Mouse (Mus musculus): Measurements from ENCODE around the gene Trpc4ap.

Trpc4ap gene

DNA sequence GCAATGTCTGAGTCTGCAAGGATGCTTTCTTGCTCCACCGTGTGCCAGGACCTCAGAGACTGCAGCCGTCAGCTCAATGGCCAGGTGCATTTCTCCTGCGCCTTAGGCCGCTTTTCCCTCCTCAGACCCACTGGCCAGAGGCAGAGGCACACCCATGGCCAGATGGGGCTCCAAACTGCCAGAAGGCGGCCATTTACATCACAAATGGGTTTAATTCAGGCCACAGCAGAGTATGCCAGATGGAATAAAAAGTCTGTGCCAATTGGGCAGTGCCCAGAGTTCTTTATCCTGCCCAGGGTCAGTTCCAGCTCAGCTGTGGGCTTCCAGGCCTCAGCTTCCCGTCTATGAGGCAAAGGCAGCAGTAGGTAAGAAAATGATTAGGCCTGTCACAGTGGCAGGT is 51.5 kb downstream of the Trpc4ap start:
- no peak for DNase-seq (ENCODE audit: low spot score)

DNA sequence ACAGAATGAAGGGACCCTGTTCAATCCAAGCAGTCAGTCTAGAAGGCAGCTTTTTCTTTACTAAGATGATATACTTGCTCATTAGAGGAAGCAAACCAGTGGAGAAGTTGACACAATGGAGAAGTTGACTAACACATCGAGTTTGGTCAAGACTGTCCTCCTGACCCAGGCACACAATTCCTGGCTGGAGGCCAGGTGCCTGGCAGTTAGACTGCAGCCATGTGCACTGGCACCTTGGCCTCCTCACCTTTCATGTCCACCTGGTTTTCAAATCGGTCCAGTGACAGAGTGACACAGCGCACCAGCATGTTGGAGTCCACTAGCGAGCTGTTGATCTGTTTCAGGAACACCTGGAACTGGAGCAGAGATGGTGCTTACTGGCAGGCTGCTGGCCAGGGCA is 54.8 kb downstream of the Trpc4ap start:
- DNase-seq (ENCODE audit: low spot score), result no peak

DNA sequence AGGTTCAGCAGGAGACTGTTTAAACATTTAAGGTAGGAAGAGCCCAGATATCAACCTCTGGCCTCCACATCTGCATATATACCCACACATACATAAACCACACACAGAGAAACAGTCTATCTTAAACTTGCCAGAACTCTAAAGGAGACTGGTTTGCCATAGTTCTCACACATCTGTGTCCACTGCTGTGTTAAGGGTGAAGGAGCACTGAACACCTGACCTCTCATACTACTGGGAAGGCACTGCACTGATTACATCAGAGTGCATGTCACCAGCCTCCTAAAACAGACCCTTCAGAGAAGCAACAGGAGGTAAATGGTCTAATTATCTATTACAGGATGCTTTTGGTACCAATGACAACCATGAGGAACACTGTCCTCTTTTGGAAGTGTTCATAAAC is 55.3 kb downstream of the Trpc4ap start:
- DNase-seq (ENCODE audit: low spot score), result no peak

DNA sequence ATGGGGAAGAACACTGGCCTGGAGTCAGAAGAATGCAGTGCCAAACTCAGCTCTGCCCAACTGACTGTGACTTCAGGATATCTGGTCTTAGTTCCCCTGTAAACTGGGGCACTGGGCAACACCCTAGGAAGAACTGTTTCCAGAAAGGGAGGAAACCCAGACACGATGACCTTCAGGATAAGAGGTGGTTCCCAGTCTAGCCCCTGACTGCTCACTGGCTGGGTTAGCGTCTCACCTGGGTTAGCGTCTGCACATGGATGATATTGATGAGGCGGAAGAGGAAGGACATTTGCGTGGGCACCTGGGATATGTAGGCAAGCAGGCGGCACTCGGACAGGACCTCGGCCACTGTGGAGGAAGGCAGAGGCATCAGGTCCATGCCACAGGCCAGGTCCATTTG is 56.2 kb downstream of the Trpc4ap start:
- DNase-seq (ENCODE audit: low spot score), result no peak

DNA sequence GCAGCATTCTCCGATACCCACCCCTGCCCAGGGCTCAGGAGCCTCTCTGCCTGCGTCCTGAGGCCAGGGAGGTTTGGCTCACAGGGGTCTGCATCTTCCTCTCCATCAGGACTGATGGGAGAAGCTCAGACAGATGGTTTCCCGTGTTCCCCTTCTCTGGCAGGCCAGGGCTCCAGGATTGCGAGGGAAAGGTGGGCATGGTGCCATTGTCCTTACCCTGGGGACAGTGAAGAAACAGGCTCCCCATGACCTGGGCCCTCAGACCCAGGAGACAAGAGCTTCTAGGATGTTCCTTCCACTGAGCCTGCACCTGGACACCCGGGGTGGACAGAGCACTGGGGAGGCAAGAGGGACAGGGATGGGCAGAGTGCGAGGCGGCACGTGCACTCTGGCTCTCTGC is 57.6 kb downstream of the Trpc4ap start:
- DNase-seq (ENCODE audit: low spot score), result no peak

DNA sequence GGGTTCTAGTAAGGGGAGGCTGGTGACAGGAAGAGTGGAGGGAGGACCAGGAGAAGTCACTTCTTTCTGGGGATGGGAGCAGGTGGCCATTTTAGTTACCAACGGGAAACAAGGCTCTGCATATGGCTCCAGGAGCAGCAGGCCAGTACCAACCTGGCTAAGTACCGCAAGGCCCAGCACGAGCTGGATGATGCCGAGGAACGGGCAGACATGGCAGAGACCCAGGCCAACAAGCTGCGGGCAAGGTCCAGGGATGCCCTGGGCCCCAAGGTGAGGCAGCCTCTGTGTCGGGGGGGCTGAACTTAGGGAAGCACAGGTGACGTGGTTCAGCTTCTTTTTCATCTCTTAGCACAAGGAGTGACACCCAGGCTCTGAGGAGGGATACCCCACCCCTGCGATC is 58.5 kb downstream of the Trpc4ap start:
- no peak for DNase-seq (ENCODE audit: low spot score)

DNA sequence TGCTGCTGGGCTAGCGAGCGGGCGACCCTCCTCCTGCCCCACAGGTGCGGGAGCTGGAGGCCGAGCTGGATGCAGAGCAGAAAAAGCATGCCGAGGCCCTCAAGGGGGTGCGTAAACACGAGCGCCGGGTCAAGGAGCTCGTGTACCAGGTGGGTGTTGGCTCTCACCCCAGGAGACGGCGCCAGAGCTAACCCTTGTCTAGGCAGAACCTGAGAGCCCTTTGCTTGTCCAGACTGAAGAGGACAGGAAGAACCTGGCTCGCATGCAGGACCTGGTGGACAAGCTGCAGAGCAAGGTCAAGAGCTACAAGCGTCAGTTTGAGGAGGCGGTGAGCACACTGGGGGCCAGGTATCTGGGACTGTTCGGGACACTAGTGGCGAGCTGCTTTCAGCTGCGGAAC is 59.1 kb downstream of the Trpc4ap start:
- no peak for DNase-seq (ENCODE audit: low spot score)

DNA sequence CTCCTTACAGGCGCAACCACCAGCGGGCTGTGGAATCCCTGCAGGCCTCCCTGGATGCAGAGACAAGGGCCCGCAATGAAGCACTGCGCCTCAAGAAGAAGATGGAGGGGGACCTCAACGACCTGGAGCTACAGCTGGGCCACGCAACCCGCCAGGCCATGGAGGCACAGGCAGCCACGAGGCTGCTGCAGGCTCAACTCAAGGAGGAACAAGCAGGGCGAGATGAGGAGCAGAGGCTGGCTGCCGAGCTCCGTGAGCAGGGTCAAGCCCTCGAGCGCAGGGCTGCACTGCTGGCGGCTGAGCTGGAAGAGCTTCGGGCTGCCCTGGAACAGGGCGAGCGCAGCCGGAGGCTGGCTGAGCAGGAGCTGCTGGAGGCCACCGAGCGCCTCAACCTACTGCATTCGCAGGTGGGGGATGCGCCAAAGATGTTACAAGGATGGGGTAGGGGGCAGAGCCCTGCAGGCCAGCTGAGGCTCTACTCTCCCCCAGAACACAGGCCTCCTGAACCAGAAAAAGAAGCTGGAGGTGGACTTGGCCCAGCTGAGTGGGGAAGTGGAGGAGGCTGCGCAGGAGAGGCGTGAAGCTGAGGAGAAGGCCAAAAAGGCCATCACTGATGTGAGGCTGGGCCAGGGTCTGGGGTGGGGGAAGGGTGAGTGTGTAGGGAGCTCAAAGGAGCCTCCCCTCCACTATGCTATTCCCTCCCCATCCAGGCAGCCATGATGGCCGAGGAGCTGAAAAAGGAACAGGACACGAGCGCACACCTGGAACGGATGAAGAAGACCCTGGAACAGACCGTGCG is 59.8 kb downstream of the Trpc4ap start:
- no peak for DNase-seq (ENCODE audit: low spot score)

DNA sequence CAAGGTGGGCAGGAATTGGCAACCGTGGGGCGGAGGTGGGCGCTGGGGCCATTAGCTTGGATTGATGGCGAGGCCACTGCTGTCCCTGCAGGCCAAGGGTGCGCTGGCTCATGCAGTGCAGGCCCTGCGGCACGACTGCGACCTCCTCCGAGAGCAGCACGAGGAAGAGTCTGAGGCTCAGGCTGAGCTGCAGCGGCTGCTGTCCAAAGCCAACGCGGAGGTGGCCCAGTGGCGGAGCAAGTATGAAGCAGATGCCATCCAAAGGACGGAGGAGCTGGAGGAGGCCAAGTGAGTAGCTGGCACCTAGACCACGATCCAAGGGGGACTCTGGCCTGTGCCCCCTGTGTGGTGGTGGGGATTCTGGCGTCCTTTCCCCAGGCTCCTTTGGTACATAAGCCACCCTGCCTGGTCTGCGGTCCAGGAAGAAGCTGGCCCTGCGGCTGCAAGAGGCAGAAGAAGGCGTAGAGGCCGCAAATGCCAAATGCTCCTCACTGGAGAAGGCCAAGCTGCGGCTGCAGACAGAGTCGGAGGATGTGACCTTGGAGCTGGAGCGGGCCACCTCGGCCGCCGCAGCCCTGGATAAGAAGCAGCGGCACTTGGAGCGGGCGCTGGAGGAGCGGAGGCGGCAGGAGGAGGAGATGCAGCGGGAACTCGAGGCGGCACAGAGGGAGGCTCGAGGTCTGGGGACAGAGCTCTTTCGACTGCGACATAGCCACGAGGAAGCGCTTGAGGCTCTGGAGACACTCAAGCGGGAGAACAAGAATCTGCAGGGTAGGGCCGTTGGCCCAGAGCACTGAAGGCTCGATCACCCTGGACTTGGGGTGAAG is 61.4 kb downstream of the Trpc4ap start:
- DNase-seq (ENCODE audit: low spot score), result no peak

DNA sequence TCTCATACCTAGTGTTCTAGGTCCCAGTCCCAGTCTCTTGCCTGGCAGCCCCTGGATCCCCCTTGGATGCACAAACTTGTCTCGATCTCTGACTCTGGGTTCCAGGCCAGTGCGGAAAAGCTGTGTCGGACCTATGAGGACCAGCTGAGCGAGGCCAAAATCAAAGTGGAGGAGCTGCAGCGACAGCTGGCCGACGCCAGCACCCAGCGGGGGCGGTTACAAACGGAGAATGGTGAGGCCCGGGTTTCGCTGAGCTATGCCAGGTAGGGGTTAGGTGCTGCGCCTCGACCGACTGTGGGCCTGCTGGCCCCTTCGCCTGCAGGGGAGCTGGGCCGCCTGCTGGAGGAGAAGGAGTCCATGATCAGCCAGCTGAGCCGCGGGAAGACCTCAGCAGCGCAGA is 62.0 kb downstream of the Trpc4ap start:
- no peak for DNase-seq (ENCODE audit: low spot score)

DNA sequence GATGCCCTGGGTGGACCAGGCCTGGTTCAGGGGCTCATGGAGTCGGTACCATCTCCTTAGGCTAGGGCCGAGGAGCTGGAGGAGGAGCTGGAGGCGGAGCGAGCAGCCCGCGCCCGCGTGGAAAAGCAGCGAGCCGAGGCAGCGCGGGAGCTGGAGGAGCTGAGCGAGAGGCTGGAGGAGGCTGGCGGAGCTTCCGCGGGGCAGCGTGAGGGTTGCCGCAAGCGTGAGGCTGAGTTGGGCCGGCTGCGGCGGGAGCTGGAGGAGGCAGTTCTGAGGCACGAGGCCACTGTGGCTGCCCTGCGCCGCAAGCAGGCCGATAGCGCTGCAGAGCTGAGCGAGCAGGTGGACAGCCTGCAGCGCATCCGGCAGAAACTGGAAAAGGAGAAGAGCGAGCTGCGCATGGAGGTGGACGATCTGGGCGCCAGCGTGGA is 62.9 kb downstream of the Trpc4ap start:
- peak; percentile 63 for DNase-seq (ENCODE audit: low spot score)

DNA sequence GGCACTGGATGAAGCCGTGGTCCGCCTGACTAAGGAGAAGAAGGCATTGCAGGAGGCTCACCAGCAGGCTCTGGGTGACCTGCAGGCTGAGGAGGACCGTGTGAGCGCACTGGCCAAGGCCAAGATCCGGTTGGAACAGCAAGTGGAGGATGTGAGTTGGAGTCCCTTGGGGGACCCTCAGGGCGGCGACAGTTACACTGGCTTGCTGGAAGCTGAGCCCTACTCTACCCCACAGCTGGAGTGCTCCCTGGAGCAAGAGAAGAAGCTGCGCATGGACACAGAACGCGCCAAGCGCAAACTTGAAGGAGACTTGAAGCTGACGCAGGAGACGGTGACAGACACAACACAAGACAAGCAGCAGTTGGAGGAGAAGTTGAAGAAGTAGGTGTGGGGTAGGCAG is 63.7 kb downstream of the Trpc4ap start:
- DNase-seq (ENCODE audit: low spot score), result no peak

DNA sequence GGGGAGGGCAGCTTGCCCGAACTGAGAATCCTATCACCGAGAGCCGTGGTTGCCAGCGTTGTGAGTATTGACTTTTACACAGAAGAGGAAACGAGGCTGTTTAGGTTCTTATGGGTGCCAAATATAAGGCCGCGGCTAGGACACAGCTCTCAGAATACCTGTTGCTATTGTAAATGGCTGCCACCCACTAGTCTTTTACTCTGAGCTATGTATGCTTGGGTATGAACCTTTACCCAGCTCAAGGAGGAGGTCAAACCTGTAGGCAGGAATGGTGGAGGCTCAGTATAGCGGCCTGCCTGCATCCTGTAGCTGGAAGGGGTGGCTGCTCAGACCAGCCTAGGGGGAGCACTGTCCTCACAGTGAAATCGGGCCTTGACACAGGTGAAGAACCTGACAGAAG is 64.1 kb downstream of the Trpc4ap start:
- no peak for DNase-seq (ENCODE audit: low spot score)

DNA sequence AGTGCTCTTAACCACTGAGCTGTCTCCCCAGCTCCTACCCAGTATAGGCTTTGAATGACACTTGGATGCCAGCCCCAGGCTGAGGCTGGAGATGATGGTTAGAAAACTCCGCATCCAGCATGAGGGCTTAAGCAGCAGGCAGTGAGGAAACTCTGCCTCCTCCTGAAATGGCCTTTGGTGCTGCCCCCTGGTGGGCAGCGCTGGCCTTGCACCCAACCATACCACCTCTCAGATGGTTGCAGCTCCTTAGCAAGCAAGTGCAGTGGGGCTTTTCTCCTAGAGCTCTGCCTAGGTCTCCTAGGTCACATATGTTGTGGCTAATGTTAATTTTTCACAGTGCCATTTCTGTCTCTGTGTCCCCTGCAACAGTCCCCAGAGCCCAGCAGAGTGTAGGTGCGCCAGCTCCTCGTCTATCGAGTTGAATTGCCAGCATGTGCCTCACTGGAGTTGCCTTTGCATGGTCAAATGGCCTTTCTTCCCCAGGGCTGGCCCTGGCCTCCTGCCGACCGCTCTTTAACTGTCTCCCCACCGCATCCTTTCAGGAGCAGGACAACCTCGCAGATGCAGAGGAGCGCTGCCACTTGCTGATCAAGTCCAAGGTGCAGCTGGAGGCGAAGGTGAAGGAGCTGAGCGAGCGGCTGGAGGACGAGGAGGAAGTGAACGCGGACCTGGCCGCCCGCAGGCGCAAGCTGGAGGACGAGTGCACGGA is 65.0 kb downstream of the Trpc4ap start:
- DNase-seq (ENCODE audit: low spot score), result peak; percentile 50

DNA sequence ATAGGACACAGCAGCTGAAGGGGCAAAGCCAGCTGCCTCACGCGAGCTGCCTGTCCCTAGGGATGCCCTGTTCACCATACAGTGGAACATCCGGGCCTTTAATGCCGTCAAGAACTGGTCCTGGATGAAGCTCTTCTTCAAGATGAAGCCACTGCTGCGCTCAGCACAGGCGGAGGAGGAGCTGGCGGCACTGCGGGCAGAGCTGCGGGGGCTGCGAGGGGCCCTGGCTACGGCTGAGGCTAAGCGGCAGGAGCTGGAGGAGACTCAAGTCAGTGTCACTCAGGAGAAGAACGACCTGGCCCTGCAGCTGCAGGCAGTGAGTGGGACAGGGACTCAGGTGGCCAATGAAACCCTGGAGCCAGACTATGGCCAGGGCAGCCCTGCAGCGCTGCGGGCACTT is 65.9 kb downstream of the Trpc4ap start:
- DNase-seq (ENCODE audit: low spot score), result no peak

DNA sequence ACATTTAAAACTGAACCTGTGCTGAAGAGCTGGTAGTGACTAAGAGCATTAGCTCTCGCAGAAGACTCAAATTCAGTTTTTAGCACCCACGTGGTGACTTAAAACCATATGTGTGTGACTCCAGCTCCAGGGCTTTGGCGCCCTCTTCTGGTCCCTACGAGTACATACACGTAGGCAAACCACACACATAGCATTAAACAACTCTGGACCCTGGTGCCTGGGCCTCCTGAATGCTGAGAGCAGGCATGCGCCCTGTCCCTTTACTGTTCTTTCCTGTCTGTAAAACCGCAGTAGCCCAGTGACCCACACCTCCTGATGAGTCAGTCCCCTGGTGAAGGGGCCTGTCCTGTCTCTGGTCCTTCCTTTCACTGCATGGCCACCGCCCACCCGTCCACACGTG is 67.5 kb downstream of the Trpc4ap start:
- peak; percentile 35 for DNase-seq (ENCODE audit: low spot score)

DNA sequence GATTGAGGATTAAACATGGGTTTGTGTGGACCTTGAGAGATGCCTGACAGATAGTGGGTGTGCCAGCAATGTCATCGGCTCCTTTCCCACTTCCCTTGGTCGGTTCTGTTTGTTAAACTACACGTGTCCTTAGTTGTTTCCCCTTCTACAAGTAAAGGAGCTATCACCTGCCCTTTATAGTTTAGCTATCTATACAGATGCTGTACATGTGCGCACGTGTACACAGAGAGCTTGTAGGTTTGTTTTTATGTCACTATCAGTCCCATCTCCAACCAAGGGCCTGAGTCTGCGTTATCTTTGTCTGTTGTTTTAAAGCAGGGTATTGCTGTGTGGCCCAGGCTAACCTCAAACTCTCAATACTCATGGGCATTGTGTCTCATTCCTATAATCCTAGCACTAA is 68.2 kb downstream of the Trpc4ap start:
- no peak for DNase-seq (ENCODE audit: low spot score)

DNA sequence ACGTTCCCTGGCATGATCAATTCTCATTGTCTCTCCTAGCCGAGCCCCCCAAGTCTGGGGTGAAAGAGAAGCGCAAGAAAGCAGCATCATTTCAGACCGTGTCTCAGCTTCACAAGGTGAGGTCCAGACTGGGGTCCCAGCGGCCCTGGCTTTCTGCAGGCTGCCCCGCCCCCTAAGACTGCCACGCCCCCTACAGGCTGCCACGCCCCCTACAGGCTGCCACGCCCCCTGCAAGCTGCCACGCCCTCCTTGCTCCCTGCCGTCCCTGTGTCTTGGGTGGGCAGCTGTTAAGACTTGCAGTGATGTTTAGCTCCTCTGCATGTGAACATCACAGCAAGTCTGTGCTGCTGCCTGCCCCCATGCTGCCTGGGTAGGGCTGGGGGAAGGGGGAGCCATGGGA is 69.6 kb downstream of the Trpc4ap start:
- no peak for DNase-seq (ENCODE audit: low spot score)

DNA sequence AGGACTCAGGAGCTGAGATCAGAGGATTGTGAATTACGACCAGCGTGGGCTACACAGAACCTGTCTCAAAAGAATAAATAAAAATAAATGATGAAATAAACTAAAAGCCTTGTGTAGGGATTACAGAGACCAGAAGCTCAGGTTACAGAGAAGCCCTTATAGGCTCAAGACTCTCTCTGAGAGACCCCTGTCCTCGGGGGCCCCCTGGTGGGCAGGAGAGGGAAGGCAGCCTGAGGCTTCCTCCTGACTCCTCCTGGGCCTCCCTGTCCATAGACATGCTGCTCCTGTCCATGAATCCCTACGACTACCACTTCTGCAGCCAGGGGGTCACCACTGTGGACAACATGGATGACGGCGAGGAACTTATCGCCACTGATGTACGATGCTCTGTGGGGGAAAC is 72.4 kb downstream of the Trpc4ap start:
- DNase-seq (ENCODE audit: low spot score), result peak; percentile 67

DNA sequence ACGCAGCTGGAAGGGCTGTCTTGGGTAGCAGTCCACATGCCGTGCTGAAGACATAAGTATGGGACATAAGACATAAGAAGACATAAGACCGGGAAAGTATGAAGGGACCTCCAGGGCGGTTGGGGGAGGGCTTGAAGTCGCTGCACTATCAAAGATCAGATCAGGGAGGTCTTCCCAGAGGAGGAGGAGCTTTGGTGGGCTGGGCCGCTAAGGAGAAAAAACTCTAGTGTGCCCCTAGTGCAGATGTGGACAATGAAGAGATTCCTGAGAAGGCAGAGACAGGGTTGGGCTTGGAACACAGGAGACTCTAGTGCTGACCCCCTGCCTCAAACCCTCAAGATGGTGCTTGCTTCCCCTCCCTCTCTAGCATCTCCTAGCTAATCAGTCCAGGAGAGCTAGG is 75.2 kb downstream of the Trpc4ap start:
- no peak for DNase-seq (ENCODE audit: low spot score)

DNA sequence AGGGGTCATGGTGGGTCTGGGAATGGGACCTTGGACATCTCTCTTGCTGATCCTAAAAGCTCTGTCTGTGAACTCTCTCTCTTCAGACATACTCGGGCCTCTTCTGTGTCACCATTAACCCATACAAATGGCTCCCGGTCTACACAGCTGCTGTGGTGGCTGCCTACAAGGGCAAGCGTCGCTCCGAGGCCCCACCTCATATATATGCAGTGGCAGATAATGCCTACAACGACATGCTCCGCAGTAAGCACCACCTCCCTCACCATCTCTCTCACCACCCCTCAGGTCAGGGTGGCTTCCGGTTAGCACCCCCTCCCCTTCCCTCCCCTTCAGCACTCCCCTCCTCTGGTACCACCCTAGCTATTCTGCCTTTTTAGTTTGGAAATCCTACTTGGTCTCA is 78.2 kb downstream of the Trpc4ap start:
- no peak for DNase-seq (ENCODE audit: low spot score)

DNA sequence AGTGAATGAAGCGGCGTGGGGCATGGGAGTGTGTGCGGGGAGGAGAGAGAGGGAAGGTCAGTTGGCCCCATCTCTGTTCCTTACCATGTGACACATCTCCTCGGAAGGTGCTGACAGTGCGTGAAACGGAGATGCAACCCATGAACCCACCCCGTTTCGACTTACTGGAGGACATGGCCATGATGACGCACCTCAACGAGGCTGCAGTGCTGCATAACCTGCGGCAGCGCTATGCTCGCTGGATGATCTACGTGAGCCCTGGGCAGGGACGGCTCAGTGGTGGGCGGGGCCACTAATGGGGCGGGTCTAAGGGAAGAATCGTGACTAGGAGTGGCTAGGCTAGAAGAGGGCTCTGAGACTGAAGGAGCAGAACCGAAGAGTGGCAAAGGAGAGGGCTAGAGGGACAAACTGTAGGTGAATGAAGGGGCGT is 78.8 kb downstream of the Trpc4ap start:
- DNase-seq (ENCODE audit: low spot score), result peak; percentile 80

Measured in yolk sac, embryonic 10.5 days (tissue).